8 mouse cellular contexts compared by ENCODE assay signal in the genomic region with DNA sequence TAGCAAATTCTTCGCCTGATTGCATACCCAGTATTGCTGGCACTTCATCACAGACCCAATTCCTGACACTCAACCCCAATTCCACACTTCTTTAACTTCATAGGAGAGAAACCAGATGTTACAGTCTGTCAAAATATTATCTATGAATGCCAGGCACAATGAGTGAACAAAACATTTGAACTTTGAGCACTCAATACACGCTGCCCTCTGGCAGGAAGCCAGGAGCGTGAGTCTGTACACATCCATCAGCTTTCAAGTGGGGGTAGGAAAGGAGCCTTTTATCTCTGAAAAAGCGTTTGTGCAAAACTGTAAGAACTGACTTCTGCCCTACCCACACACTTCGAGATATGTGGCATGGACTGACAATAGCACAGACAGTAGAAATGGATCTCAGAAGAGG. TPM values are rescaled to one million over a fixed set of nuclear protein-coding genes. Genes with fewer than 3 reads are reported as not detected.
A peak's percentile ranks its signal among the peaks of the same experiment; 100 is the strongest.
DNase-seq lines count a peak whose midpoint lies in the region; ATAC-seq lines count a peak whose summit lies in the region.

No protein-coding gene starts in this region.

- H3K4me2 ChIP-seq in intestine, embryonic 16.5 days (ENCODE audit: low read depth, low read length): peak overlapping the region; percentile 14; the same call in 1 of the 2 replicates

- H3K4me1 ChIP-seq in intestine, embryonic 16.5 days (ENCODE audit: control insufficient read depth, insufficient read depth, low read length): peaks cover 13% of the 10 kb centered on the region

- WGBS in intestine, embryonic 16.5 days: 21% methylated on average over 5 of the region's 5 CpGs

- no peaks in the 10 kb centered on the region for H3K9me3 ChIP-seq in intestine, embryonic 16.5 days (ENCODE audit: control insufficient read depth, low read length)

- no peaks in the 10 kb centered on the region for H3K36me3 ChIP-seq in intestine, embryonic 16.5 days (ENCODE audit: control insufficient read depth, insufficient read depth, low read length)

- H3K27me3 ChIP-seq in intestine, embryonic 16.5 days (replicated peaks; ENCODE audit: control insufficient read depth, insufficient read depth, low read length): peaks cover 14% of the 10 kb centered on the region; the same call in 1 of the 2 replicates

- no peak overlapping the region for H3K9ac ChIP-seq in intestine, embryonic 16.5 days (ENCODE audit: low read depth, low read length)

- DNase-seq in CD4-positive, CD25-positive, alpha-beta regulatory T cell, adult 2 months (ENCODE audit: low read depth, low spot score): peak; percentile 16
- DNase-seq in CD8-positive naive resting alpha-beta T cell, adult 2 months (ENCODE audit: low read depth in 2 of 2, low spot score in 2 of 2): peak; percentile 24 to 42
- peak; percentile 52 for DNase-seq in lung, postnatal 10 days
- no peak for DNase-seq in layer of hippocampus, postnatal 10 days (ENCODE audit: low spot score in 2 of 2)
- DNase-seq in left cerebral cortex, adult 18-20 months (ENCODE audit: low spot score in 2 of 2): no peak

- no peak overlapping the region for H3K27ac ChIP-seq in intestine, embryonic 16.5 days (ENCODE audit: low read length)

- ATAC-seq in CD4-positive, CD25-positive, alpha-beta regulatory T cell, adult 4 months: no peak
- peak; percentile 37; the same call in 1 of the 2 replicates for ATAC-seq in intestine, embryonic 16.5 days
- ATAC-seq in granulocyte monocyte progenitor cell, adult 5-6 weeks (replicated peaks; ENCODE audit: poor library complexity, severe bottlenecking): no peak

- H3K4me3 ChIP-seq in intestine, embryonic 16.5 days (ENCODE audit: low read length): no peak overlapping the region

RNA-seq across cellular contexts. Expression of a gene that starts 4.0 kb away (rescaled TPM):
- polyA plus RNA-seq in CD4-positive, CD25-positive, alpha-beta regulatory T cell, adult 4 months (2017; shearing (Covaris generic)): not detected
- polyA plus RNA-seq in intestine, embryonic 16.5 days (2015; fragmentation: Nextera tagmentation; extraction: Ambion mirVana): 30.1 and 35.7 TPM in 2 replicates
- total RNA-seq in layer of hippocampus, postnatal 10 days (2021): 1 to 10 TPM; 4.6 to 5.0 TPM
- total RNA-seq in left cerebral cortex, adult 18-20 months (2021): 1 to 10 TPM; 2.3 to 2.5 TPM
- not detected in 2 replicates for total RNA-seq in granulocyte monocyte progenitor cell, adult 5-6 weeks (2014; fragmentation: Nextera tagmentation)
- total RNA-seq in granulocyte monocyte progenitor cell, adult 5-6 weeks (2017): not detected in 2 replicates

RNA-seq across cellular contexts. Expression of a gene that starts 59.7 kb away (rescaled TPM):
- 100 to 1,000 TPM in 1 of 2 experiments, 10 to 100 TPM in 1; 95.9 to 136 TPM for polyA plus RNA-seq in CD4-positive, CD25-positive, alpha-beta regulatory T cell, adult 4 months (2017; shearing (Covaris generic))
- 80.5 and 93.6 TPM in 2 replicates for polyA plus RNA-seq in intestine, embryonic 16.5 days (2015; fragmentation: Nextera tagmentation; extraction: Ambion mirVana)
- total RNA-seq in layer of hippocampus, postnatal 10 days (2021): 100 to 1,000 TPM; 323 to 334 TPM
- 100 to 1,000 TPM; 874 to 889 TPM for total RNA-seq in left cerebral cortex, adult 18-20 months (2021)
- total RNA-seq in granulocyte monocyte progenitor cell, adult 5-6 weeks (2014; fragmentation: Nextera tagmentation): 64.1 and 67.3 TPM in 2 replicates
- total RNA-seq in granulocyte monocyte progenitor cell, adult 5-6 weeks (2017): 41.2 and 42.4 TPM in 2 replicates

Comparison
In these comparisons a context has a peak if more than half of its experiments do, and no peak if none do; other contexts are left out.
1. DNase-seq: peak in CD4-positive, CD25-positive, alpha-beta regulatory T cell, adult 2 months (single experiment), CD8-positive naive resting alpha-beta T cell, adult 2 months (2 of 2) and lung, postnatal 10 days (single experiment); none in layer of hippocampus, postnatal 10 days (0 of 2) and left cerebral cortex, adult 18-20 months (0 of 2).
2. RNA of a gene that starts 59.7 kb away (total RNA-seq): 874 to 889 TPM in left cerebral cortex, adult 18-20 months and 323 to 334 TPM in layer of hippocampus, postnatal 10 days; 41.2 to 67.3 TPM in granulocyte monocyte progenitor cell, adult 5-6 weeks; every median in the first group is over 4 times any median in the second.